Mouse (Mus musculus) T-helper 1 cell (primary cell): ENCODE data around the gene Fignl1.

ENCODE experiments used
- in situ Hi-C: fragments of 300-600 bp; cut with MboI, MseI; formaldehyde crosslinking; loops from one replicate; pipeline ENCODE4 v1.15.1; 2025; ENCODE audit warnings: high pct_unique_total_duplicates

The Fignl1 gene

DNA sequence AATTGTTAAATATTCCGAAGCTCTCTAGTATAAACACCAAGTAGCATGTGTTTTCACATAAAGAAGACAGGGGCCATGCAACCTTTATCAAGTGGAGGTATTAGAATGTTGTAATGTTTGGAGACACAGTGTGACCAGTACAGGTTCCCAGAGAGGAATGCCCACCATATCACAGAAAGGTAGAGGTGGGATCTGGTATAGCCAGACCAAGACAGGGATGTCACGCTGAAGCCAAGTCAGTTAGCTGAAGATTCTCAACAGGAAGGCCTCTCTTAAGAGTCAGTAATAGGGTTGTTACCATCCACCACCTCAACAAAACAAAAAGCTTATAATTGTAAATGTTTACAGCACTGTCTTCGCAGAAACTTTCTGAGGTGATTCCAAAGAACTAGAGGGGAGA is 38.1 kb downstream of the Fignl1 start:
- in situ Hi-C loops, result no loop called here

- in situ Hi-C loops, result no loop called here
Measured at GRCm38 (mm10) chr11:11769281-11769680, 39.5 kb downstream of the Fignl1 start.

DNA sequence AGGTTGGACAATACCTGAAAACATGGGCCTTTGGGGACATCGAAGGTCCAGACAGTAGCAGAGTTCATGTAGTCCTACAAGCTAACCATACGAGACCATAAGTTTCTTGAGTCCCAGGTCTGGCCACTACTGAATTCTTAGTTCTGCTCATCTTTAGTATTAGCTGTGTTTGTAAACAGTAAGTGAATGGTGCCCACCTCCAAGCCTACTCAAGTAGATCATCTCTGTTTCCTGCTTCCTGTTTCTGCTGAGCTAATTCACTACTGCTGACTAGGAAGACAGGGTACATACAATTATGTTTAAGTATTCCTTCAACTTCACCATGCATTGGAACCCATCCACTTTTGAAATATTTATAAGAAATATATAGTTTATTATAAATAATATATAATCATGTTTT is 40.7 kb downstream of the Fignl1 start:
- in situ Hi-C loops, result no loop called here

- in situ Hi-C loops, result no loop called here
Measured at GRCm38 (mm10) chr11:11766736-11767135, 42.0 kb downstream of the Fignl1 start.

- in situ Hi-C loops, result no loop called here
Measured at GRCm38 (mm10) chr11:11766105-11766504, 42.7 kb downstream of the Fignl1 start.

DNA sequence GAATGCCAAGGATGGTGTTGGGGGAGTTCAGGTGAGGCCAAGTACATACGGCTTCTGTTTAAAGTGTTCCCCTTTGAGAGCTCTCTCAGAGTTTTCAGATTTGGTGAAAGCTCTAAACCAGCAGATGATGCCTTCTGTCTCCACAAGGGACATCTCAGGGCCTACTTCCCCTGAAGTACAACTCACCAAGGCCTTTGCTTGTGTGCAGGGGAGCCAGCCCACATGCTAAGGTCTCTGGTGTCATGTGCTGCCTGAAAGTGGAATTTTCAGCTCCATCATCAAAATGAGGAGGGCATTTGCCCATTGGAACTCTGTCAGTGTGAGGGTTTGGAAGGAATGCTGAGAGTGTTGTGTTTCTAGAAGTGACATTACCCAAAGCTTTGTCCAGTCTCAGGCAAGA is 43.3 kb downstream of the Fignl1 start:
- in situ Hi-C loops, result no loop called here

- in situ Hi-C loops, result no loop called here
Measured at GRCm38 (mm10) chr11:11763211-11763666, 45.5 kb downstream of the Fignl1 start.

DNA sequence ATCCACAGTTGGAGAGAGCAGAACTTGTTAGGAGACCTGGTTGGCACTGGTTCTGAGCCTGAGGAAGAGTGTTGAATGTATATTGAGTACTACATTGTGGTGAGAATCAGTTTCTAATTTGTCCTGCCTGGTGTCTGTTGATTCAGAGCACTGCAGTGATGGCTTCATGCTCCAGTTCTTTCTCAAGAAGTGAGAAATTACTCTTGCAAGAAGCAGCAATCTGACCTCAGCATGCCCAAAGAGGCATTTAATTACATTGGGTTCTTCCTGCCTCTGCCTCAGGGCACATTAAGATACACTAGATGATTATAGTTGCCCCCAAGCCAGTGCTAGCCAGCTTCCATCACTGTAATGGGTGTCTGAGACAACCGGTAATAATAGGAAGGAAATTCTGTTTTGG is 49.9 kb downstream of the Fignl1 start:
- in situ Hi-C loops, result no loop called here

- in situ Hi-C loops, result no loop called here
Measured at GRCm38 (mm10) chr11:11758121-11758520, 50.6 kb downstream of the Fignl1 start.

DNA sequence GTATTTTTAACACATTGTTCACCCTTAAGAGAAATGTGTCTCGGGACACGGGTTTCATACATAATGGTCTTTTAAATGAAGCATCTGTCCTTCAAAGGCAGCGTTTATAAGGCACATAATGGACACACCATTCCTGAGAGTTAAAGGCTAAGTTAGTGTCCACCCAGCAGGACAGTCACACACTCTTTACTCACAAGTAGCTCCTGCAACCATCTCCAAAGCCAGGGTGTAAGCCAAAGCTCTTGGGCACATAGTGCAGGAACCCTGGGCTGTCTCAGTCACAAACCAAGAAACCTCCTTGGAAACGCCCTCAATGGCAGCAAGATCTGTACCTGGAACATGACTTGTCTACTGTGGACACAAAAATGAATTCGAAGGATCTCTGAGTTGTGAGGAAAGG is 55.9 kb downstream of the Fignl1 start:
- in situ Hi-C loops, result no loop called here

- in situ Hi-C loops, result no loop called here
Measured at GRCm38 (mm10) chr11:11751091-11751490, 57.7 kb downstream of the Fignl1 start.

GRCm38 (mm10) chr11:11744222-11744621 is 64.5 kb downstream of the Fignl1 start:
- in situ Hi-C loops, result no loop called here

DNA sequence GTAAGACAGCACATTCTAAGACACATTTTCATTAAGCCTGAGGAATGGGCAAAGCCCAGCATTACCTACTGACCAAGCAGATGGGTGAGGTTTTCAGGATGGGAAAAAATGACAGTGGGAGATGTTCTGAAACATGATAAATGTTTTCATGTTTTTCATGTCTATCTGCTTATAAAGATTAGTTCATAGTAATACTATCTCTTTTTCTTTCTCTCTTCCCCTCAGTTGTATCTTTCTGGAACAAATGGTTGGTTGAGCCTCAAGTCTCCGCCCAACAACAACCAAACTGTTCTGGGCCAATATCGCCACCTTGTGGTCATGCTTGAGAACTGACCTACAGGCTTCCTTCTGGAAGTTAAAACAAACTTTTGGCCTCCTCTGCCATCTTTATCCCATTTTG is 66.1 kb downstream of the Fignl1 start:
- in situ Hi-C loops, result no loop called here

GRCm38 (mm10) chr11:11741574-11741973 is 67.2 kb downstream of the Fignl1 start:
- in situ Hi-C loops, result no loop called here

DNA sequence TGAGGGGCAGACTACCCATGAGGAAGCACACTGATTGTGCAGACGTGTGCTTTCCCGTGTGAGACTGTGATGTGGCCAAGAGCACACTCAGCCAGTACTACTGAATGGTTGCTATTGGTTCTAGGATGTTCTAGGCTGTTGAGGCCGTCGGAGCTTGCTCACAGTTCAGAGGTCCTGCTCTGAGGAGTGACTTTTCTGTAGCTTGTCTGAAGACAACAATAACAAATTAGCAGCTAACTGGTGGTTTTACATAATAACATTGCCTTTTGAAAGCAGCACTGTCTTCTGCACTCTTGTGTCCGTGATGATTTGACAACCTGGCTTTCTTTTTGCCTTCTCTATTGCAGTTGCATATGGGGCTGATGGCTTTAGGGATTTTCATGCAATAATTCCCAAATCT is 68.2 kb downstream of the Fignl1 start:
- in situ Hi-C loops, result no loop called here

DNA sequence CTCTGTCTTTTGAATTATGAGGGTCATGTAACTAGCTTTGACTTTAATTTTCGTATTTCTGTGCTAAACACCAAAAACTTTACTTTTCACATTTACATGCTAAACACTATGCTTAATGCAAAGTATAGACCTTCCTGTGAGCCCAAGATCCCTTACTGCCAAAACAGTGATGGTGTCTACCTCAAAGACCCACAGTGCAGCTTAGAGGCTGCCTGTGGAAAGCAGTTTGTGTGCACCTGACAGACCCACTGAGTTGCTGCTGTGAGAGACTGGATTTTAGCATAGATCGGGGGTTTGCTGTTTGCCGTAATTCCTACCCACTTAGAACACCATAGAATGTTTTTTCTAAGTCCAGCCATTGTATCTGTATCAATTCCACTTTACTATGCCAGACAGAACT is 69.7 kb downstream of the Fignl1 start:
- in situ Hi-C loops, result loop anchor here (5.0 kb wide), 2 partner anchors 42 to 187 kb away; no protein-coding TSS in a partner anchor

DNA sequence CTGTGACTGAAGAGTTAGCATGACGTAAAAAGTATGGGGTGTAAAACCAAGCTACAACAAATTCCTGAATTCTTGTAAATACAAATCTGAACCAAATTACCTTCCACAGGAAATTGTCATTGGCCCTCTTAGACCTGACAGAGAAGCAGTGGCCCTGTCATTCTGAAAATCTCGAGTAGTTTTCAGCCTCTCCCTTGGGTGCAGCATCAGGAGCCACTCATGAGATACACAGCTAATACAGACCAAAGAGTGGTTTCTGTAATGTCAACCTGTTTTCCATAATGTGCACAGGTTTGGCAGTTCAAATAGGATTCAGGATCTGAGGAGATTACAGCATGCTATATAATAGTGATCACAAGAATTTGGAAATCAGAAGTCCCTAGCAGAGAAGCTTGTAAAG is 71.2 kb downstream of the Fignl1 start:
- in situ Hi-C loops, result loop anchor here (5.0 kb wide), 2 partner anchors 40 to 185 kb away; no protein-coding TSS in a partner anchor
